Mouse (Mus musculus) stomach, postnatal 0 days (tissue): ENCODE measurements around the gene Hist1h2bj.

Experiments
- CTCF ChIP-seq: IDR thresholded peaks from 2 replicates; pipeline ENCODE4 v1.5.1; 2016; ENCODE audit warnings: antibody characterized with exemption, low read depth, mild to moderate bottlenecking, moderate library complexity
- EP300 ChIP-seq: optimal IDR thresholded peaks from 2 replicates; pipeline ENCODE3; 2016; ENCODE audit warnings: antibody characterized with exemption

- TF ChIP-seq EP300 (no peak), CTCF (no peak)
These were observed 20.5 kb downstream of the Hist1h2bj start for GRCm38 (mm10) chr13:22063468-22063867.
